Mouse (Mus musculus) NIH3T3 (cell line): ENCODE results near the gene Prr36.

Experiments
- DNase-seq: peaks from one replicate; pipeline ENCODE4 v3.0.0-alpha.2; 2012; ENCODE audit warnings: low read depth

Prr36 gene

DNA sequence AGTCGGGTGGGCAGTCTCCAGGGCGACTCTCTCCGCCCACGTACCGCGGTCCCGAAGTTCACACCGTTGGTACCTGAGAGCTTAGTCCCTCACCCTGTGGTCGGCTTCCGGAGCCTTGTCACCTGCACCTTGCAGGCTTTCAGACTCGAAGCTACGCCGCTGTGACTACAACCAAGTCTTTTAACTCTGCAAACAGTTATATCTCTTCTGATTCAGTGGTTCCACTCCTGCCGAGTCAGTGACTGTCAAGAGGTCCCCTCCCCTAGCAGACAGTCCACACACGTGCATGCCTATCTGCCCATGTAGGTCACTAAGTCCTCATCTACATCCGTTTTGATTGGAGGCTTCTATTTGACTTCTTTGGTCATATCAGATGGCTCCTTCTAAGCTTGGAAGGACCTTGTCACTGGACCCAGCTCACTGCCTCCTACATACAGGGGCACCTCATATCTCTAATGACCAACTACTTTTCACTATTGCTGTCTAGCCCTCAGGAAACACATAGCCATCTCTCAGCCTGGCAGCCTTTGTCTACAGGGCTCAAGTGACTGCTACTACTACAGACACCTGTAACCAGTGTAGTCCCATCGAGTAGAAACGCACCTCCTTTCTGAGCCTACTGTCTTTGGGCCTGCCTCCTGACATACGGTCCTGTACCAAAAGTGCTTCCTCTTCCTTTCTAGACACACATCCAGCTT, 22.1 kb upstream of the Prr36 start:
- no peak for DNase-seq

DNA sequence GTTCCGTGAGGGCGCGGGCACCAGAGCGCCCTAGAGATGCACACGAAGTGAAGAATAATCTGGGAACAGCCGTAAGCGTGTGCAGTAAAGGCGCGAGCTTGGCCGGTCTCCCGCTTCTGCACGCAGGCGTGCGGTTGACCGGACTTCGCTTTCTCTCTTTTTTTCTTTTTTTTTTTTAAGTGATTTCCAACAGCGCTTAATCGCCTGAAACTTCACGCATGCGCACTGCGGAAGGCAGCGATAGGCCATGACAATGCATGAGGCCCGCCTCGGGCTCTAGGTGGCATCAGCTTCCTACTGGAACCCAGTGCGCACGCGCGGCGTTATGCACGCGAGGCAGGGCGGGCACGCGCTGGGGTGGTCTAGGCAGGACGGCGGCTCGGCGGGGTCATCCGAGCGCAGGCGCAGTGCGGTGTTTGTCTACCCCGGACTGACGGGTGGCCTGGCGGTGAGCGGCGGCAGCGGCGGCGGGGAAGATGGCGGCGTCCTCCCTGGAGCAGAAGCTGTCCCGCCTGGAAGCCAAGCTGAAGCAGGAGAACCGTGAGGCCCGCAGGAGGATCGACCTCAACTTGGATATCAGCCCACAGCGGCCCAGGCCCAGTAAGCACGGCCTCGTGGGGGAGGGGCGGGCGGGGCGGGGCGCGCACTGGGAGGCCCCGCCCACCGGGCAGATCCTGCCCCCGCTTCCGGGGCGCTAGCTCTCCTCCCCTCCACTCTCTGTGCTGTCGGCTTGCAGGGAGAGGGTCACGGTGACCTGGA, 21.4 kb upstream of the Prr36 start, which contains the start of the genes Map2k7 and Gm49320:
Map2k7 (plus strand) TSS at position 307 of the 759 bp plus-strand sequence.
Gm49320 (plus strand) TSS at position 432 of the 759 bp plus-strand sequence.
- DNase-seq = peak; percentile 100

DNA sequence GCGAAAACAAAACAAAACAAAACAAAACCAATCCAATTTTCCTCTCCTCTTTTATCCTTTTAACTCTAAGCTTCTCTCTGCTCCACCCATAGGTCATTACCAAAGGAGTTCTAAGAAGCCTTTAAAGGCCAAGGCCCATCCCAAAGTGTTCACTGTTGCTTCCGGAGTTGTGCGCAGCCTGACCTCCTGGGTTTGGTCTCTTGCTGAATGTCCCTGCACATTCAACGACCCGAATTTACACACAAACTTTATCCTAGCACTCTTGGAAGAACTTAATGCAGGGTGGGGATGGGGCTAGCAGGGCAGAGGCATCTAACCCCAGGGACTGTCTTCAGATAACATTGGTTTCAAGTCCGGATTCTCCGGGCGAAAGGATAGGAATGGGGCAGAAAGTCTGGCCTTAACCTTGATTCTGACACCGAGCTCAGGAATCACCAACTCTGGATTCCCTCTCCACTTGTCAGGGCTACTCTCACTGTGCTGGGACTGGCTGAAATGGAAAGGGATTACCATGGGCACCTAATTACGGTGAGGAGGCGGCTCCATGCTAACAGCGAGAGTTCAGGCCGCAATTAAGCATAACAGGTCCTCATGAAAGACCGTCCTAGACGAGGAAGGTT, 20.7 kb upstream of the Prr36 start:
- DNase-seq = peak; percentile 30

DNA sequence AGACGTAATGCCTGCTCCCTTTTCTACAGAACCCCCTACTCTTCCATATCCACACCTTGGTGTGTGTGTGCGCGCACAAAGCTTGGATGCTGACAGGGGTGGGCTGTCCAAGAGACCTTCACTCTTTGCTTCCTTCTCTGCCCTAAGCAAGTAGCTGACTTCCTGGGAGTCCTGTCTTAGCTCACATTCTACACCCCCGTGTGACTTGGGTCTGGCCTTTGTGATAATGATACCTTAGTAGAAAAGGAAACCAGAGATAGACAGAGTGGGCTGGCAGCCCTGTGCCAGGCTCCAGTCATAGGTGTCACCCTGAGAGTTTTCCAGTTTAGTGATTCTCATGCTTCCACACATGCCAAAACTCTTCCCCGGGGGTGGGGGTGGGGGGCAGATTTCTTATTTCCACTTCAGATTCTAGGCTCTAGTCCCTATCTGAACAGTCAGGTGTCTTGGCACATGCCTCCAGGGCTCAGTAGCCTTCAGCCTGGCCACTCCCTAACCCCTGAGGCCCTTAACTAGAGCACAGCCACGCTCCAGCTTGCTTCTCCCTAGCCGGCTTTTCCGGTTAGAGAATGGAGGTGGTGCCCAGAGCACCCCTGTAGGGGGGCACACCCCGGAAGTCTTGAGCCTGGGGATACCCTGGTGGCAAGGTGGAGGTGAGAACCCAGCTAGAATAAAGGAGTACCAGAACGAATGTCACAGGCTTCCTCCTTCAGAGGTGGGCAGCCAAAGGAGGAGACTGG, 13.5 kb upstream of the Prr36 start:
- no peak for DNase-seq

DNA sequence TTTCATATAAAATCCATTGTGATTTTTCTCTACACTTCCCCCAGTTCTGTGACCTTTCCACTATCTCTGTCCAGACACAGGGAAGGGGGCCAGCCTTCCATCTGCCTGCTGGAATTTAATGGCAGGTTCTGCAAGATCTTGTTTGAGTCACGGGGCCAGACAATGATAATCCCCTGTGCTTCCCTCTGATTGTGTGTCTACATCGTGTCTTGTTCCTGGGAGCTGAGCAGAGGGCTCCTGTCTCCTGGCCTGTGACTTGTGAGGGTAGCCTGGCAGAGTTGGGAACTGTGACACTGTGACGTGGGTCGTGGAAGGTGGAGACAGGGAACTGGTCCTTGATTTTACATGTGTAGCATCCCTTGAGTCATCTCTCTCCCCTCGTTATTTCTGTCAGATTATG, 12.5 kb upstream of the Prr36 start:
- no peak for DNase-seq

DNA sequence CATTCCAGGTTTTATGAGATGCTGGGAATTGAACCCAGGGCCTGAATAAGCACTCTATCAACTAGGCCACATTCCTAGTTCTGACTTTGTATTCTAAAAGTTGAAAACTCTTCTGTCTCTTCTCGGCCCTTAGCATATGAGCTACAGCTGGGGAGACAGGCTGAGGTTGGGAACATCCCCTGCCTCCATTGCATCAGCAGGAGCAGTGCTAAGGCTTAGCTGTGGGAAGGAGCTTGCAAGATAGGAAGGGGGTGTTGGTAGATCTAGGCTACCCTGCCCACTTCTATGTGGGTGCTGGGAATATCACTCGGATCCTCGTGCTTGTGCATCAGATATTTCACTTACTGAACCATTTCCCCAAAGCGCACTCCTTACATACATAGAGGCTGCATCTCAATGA, 10.7 kb upstream of the Prr36 start:
- DNase-seq = no peak

DNA sequence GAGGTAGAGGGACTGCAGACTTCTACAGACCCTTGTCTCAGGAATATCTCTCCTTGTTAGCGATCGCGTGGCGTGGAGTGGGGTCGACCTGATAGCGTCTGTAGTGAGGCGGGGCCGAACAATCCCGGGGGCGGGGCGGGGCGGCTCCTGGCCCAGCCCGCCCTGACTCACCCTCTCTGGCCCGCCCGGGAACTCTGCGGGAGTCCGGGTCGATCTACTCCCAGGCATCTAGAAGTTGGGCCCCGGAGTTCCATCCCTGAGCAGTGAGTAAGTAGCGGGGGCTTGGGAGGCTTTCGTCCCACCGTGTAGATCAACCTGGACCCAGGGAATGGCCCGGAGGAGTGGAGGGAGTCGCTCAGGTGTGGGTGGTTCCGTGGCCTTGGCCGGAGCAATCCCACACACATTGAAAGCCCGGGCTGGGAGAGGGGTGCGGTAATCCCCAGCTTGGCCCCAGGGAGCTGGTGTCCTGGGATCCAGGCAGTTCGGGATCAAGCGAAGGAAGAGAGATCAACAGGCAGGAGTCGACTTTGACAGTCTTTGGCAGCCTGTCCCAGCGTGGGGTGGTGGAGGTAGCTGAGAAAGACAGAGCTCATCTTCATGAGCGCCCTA, 9.6 kb upstream of the Prr36 start, which contains the start of gene Lrrc8e:
Lrrc8e (plus strand) TSS at position 89 of the 609 bp plus-strand sequence.
- peak; percentile 79 for DNase-seq

DNA sequence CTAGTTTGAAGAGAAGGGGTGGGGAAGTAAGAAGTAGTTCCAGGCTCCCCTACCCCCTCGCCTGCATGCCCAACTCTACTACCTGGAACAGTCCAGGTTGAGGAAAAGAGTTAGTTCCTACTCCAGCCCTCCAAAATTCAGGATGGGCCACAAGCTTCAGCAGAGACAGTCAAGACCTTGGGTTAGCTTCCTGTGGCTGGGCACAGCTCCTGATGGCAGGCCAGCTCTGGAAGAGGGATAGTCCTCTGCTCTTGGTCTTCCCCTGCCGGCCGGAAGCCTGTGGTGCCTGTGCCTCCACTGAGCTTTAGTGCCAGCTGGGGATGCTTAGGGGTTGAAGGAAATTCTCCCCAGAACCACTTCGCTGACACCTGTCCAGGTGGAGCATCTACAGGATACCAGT, 9.1 kb upstream of the Prr36 start:
- DNase-seq = no peak

DNA sequence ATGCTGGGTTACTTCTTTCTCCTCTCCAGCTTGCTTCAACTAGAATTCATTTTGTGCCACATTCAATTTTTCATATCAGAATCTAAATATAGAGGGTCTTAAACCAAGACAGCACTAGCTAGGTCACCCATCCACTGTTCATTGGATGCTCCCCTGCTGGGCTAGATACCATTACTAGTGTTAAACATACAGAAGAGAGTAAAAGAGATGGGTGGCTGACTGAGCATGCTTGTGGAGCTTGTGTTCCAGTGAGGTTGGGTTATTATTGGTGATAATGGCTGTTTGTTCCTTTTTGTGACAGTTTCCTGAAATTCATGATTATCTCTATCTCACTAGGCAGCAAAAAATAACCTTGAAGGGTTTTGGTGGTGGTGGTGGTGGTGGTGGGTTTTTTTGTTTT, 4.8 kb upstream of the Prr36 start:
- DNase-seq = no peak

DNA sequence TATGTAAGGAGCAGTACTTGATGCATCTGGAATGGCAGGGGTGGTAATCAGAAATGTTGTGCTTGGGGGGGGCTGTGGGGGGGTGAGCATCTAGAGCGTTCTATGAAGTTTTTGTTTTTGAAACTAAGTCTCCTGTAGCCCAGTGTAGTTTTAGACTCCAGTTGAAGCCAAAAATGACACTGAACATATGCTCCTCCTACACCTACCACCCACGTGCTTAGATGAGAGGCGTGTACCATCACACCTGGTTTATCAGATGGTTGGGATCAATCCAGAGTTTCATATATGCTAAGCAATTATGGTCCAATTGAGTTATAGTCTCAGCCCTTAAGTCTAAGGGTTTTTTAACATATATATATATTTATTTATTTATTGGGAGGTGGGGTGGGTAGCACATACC, 2.4 kb upstream of the Prr36 start:
- DNase-seq = no peak

DNA sequence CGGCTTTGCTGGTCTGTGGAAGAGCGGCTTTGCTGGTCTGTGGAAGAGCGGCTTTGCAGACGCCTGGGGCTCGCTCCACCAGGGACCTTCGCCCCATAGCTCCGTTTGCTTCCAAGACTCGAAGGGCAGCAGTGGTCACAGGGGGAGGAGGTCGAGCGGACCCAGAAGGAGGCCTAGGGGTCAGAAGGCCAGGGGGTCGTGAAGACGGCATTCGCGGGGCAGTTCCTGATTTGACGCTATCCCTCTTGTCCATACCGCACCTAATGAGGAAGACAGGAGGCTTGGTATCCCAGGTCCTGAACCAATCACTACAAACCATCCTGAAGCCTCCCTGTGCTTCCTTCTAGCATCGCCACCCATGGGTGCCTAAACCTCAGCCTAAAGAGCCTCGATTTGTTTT, 963 bp downstream of the Prr36 start:
- DNase-seq = no peak

DNA sequence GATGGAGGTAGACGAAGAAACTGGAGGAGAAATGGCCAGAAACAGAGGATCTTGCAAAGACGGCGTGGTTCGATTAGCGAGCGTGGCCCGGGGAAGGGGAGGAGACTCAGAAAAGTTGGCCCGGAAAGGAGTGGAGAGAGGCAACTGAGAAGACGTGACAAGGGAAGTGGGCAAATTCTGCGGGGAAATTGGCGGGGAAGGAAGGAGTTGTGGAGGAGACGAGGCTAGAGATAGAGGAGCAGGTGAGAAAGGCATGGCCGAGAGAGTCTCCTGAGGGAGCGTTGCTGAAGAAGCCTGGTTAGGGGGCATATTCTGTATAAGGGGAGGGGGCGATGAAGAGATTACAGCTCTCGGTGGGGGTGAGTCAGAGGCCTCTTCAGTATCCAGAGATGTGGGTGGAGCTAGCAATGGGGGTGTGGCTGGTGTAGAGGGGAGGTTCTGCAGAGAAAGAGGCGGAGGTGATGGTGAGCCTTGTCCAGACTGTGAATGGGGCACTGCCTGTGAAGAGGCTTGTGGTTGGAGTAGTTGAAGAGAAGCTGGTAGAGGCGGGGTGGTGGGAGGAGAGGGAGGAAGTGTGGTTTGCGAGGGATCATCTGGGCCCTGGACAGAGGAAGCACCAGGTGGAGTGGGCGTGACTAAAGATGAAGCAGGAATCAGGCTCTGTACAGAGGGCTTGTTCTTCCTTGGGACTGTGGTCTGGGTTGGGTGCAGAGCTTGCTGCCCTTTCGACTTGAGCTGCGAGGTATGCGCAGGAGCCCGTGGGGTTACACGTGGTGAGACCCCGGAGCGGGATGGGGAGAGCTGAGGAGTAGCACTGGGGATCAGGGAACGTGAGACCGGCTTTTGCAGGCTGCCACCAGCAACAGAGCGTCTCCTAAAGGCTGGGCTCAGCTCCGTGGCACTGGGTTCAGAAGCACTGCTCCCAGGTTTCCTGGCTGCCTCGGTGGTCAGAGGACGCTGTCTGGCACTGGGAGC, 3.0 kb downstream of the Prr36 start:
- DNase-seq = peak; percentile 55

DNA sequence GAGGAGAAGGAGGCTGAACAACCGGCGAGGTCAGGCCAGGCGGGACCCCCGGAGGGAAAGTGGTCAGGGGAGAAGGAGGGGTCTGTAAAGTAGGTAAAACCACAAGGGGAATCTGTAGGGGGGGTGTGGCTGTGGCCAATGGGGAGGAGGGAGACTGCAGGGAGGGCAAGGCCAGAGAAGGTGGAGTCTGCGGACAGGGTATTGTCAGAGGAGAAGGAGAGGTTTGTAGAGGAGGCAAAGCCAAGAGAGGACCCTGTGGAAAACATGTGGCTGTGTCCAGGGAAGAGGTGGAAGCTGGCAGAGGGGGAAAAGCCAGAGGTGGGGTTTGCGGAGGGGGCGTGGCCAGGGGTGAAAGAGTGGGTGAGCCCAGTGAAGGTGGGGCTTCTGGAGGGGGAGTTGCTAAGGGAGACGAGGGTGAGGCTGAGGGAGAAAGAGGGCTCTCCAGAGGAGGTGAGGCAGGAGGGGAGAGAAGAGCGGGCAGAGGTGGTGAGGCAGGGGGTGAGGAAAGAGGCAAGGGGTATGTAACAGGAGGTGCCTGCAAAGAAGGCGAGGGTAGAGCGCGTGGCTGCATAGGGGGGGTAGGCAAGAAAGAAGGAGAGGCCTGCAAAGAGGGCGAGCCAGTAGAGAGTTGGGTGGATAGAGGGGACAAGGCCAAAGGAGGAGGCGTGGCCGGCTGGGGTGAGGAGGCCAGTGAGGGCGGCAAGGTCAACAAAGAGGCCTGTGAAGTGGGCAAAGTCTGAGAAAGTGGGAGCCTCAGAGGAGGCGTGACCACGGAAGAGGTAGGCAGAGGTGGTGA, 3.9 kb downstream of the Prr36 start:
- DNase-seq = peak; percentile 60

DNA sequence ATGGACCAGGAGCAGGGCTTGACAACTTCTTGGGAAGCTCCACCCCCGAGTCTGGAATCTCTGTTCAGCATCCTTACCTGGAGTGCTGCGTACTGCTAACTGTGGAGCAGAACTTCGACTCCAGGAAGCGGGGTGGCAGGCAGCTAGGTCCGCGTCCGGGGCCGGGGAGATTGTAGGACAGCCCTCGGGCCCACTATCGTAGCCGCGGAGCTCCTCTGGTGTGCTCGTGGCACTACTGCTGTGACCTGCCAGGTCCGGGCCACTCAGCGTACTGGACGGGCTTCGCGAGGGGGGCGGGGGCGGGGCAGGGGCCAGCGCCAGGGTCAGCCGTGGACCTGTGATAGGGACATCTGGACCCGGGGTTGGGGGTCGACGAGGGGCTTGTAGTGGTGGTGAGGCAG, 4.5 kb downstream of the Prr36 start:
- DNase-seq = peak; percentile 20

DNA sequence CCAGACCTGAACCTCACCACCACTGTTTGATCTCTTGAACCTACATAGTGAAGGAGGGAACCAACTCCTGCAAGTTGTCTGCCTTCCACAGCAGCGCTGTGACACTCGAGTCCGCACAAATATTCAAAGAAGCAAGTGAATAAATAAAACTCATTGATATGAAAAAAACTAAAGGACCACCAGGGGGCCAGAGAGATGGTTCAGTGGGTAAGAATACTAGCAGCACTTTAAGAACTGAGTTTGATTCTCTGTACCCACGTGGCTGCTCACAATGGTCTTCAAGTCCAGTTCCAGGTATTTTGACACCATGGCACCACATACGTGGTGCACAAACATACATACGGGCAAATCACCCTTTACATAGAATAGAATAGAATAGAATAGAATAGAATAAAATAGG, 6.2 kb downstream of the Prr36 start:
- DNase-seq = peak; percentile 34

DNA sequence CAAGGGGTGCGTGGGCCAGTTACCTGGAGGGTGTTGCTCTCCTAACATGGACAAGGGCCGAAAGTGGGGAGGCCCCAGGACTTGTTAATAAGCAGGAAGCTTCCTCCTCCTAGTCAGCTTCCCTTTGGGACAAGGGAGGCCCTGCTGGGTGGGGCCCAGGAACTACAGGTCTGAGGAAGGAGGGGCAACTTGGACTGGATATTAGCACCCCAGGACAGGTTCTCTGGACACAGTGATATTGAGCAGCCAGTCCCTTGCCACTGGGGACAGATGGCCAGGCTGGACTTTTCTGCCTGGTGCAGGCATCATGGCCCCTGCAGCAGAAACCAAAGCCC, 10.3 kb downstream of the Prr36 start:
- DNase-seq = no peak

DNA sequence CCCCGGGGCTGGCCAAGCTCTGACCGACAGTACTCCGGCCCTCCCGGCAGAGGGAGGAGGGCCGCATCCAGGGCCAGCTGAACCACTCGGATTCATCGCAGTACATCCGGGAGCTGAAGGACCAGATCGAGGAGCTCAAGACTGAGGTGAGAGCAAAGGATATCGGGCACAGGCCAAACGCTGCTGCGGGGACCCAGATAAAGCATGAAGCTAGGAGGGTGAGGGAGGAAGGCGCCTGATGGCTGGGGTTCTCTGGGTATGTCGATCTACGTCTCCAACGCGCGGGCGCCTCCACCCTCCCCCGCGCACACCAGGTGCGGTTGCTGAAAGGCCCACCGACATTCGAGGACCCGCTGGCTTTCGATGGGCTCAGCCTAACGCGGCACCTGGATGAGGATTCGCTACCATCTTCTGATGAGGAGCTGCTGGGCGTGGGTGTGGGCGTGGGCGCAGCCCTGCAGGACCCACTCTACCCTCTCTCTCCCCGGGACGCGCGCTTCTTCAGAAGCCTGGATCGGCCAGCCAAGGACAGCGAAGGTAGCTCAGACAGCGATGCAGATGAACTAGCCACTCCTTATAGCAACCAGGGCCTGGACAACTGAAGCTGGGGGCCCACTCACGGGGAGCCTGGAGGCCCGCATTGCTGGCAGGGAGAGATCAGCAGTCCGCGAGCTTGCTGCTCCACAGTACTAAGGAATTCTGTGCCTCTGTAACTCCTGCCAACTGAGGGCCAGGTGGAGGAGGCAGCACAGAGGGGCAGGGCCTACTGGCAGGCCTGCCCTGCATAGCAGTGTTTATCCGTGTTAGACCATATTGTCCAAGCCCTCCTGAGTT, 10.9 kb downstream of the Prr36 start:
- no peak for DNase-seq

DNA sequence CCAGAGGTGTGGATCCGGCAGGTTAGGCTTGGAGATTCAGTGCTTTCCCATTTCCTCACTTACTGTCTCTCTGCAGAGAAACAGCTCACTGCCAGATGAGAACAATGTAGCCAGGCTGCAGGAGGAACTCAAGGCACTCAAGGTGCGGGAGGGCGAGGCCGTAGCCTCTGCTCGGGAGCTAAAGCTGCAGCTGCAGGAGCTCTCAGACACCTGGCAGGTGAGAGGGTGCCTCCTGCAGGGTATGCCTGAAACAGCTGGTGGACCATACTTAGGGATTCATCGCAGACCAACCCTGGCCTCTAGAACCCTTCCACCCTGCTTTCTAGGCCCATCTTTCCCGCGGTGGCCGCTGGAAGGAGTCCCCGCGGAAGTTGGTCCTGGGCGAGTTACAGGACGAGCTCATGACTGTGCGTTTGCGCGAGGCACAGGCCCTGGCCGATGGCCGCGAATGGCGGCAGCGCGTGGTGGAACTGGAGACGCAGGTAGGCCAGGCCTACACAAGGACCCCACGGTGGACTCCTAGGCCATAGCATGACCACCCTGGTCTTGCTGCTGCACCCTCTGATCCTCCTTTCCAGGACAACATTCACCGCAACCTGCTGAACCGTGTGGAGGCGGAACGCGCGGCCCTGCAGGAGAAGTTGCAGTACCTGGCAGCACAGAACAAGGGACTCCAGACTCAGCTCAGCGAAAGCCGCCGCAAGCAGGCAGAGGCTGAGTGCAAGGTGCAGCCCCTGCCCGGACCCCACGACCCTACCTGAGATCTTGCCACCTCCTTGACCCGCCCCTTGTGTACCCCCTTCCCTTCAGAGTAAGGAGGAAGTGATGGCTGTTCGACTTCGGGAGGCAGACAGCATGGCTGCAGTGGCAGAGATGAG, 11.8 kb downstream of the Prr36 start:
- DNase-seq = no peak
